Mouse (Mus musculus) CD4-positive, CD25-positive, alpha-beta regulatory T cell, adult 2 months (primary cell): ENCODE measurements around the gene Pbxip1.

ENCODE experiments used
- DNase-seq: peaks from one replicate; pipeline ENCODE4 v3.0.0-alpha.2; 2012; ENCODE audit warnings: low read depth, low spot score

Gene Pbxip1

GRCm38 (mm10) chr3:89436176-89437113, at the start of gene Pbxip1:
Gene Pbxip1, plus strand, starts transcription at chr3:89436706.
- DNase-seq, result peak; percentile 85

GRCm38 (mm10) chr3:89387632-89388031, 48.9 kb upstream of the Pbxip1 start:
- DNase-seq, result peak; percentile 38

GRCm38 (mm10) chr3:89388134-89388881, 48.2 kb upstream of the Pbxip1 start:
- peak; percentile 38 for DNase-seq

GRCm38 (mm10) chr3:89388901-89389740, 47.4 kb upstream of the Pbxip1 start:
- DNase-seq, result peak; percentile 83

- peak; percentile 55 for DNase-seq
These were observed 46.4 kb upstream of the Pbxip1 start for GRCm38 (mm10) chr3:89390111-89390515.

GRCm38 (mm10) chr3:89390699-89391662, 45.5 kb upstream of the Pbxip1 start:
- peak; percentile 64 for DNase-seq

DNA sequence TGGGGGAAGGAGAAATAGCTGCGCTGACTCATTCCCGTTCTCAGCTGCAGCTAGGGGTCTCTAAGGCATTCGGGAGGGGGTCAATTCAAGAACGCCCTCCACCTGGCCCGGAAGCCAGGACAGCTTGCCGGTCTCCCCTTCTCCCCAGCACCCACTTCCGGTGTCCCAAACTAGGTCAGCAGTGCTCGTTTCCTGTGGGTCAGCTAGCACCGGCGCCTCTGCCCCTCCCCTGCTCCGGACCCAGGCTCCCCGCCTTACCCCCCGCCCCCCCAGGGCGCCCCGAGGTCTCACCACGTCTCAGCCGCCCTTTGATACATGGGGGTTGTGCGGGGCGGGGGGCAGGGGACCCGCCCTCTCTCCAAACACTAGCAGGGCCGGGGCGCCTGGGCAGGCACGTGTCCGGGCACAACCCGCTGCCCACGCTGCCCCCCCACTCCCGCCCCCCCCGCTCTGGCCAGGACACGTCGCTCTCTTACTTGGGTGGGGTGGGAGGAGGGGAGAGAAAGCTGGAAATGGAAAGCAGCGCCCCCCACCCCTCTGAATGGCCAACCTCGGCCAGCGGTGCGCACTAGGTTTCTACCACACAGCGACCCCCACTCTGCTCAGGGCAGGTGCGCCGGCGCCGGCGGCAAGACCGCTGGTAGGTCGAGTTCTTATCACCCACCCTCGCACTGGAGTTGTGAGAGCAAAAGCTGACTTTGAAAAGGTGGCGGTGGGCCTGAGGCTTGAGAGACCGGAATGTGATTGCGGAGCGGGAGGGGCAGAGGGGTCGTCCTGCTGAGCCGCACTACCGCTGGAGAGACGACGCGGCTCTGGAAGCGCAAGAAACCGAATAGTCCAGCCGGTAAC, 44.6 kb upstream of the Pbxip1 start:
- DNase-seq, result peak; percentile 48

DNA sequence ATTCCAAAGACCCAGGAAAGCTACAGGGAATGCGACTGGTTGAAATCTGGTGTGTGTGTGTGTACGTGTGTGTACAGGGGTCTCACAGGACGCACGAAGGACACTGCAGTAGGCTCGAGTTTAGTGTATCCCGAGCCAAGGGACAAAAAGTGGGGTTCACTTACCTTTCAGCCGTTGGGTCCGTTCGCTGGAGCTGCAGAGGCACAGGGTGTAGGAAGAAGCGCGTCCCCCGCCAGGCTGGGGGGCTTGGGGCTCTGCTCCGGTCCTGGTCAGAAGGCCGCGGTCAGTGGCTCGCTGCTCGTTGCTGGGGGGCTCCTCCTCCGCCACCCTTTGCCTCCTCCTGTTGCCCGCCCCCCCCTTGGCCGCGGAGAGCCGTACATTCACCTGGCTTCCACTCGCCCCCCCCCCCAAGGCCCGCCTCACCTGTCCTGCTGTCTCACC, 43.6 kb upstream of the Pbxip1 start:
- peak; percentile 55 for DNase-seq

GRCm38 (mm10) chr3:89393605-89394004, 42.9 kb upstream of the Pbxip1 start:
- DNase-seq, result peak; percentile 95

DNA sequence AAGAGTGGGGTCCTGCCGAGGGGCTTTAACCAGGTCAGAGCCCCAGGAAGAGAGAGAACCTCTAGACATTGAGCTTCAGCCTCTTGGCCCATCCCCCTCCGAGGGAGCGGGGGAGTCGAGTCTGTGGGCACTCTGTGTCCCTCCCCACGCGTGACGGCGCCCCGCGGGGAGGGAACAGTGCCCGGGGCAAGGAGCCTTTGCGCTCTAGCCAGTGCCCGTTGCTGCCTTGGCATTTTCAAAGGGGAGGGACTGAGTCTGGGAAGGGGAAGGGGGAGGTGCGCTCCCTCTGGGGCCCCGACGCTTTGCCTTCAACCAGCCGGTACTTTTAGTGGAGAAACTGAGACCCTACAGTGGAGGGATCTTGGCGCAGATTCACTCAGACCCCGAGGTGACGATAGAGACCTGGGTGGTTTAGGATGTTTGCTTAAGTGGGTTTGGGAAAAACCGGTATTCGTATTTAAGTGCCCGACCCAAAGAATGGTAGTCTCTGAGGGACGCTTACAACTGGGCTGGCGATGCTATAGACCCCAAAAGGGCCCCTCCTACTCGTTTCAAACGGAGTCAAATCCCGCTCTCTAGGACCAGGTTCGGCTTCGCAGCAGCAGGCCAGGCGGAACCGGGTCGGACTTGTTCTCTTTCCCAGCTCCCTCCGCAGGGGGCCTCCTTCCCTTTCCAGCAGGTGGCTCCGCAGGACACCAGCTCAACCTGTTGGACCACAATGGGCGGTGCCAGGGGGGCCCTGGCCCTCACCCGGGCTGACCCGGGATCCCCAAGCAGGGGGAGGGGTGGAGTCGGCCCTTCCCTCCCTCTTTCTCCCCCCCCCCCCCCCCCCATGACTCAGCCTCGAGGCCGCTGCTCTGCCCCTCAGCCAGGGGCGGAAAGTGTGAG, 42.3 kb upstream of the Pbxip1 start, which contains the start of gene Zbtb7b:
Zbtb7b (minus strand) TSS at position 771 of the 888 bp plus-strand sequence.
- peak; percentile 75 for DNase-seq

GRCm38 (mm10) chr3:89394894-89395256, 41.6 kb upstream of the Pbxip1 start:
- peak; percentile 48 for DNase-seq

GRCm38 (mm10) chr3:89395419-89395805, 41.1 kb upstream of the Pbxip1 start:
- peak; percentile 27 for DNase-seq

GRCm38 (mm10) chr3:89395806-89396653, 40.5 kb upstream of the Pbxip1 start:
- DNase-seq, result peak; percentile 79

- DNase-seq, result no peak
These were observed 39.9 kb upstream of the Pbxip1 start for GRCm38 (mm10) chr3:89396654-89397005.

DNA sequence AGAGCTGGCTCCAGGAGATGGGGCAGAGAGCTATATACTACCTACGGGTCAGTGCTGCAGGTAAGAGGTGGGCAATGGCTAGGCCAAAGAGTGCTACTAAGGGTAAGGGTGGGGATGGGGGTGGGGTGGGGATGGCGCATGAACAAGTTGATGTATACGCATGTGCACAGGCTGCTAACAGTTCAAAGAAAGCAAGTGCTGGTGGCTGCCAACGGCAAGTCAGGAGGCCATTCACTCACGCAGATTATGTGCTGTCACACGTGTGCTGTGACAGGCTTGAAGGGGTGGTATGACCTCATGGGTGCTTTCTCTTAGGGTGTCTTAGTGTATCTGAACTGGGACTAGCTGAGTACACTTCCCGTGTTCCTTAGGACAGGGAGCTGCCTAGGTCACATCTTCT, 35.2 kb upstream of the Pbxip1 start:
- no peak for DNase-seq

DNA sequence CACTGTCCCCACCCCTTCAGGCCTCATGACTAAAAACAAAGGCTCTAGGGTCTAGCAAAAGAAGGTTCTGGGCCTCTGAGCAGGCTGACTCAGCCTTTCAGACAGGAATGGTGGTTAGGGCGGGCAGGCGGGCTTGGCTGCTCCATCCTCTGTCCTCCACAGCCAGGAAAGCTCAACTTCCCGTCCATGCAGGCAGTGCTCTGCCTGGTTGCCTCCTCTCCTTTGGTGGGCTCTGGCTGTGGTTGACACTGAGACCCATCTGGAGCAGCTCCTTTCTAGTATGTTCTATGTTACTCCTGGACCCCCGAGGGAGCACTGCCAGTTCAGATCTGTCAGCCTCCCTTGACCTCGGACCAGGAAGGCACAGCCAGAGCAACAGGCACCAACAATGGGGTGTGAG, 33.8 kb upstream of the Pbxip1 start, which contains the start of gene Lenep:
Lenep (minus strand) TSS at position 101 of the 400 bp plus-strand sequence.
- no peak for DNase-seq

DNA sequence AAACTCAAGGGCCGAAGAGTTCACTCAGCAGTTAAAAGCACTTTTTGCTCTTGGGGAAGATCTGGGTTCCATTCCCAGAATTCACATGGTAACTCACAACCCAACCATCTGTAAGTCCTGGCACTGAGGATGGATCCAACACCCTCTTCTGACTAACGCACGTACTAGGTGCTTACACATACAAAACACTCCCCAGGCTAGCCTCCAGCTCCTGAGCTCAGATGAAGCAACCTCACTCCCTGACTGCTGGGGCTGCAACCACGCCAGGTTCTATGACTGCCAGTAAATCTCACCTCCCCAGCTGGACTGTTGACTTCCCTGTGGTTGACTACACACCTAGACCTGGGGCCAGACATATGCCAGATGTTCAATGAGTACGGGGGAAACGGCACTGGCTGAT, 29.6 kb upstream of the Pbxip1 start:
- DNase-seq, result no peak
